Mouse (Mus musculus) liver, postnatal 0 days (tissue): ENCODE results near the gene Syt15.

Experiments used
- CTCF ChIP-seq: sonication (generic); IDR thresholded peaks from 2 replicates; pipeline ENCODE4 v1.5.1; 2016; ENCODE audit warnings: antibody characterized with exemption, low read depth
- EP300 ChIP-seq: IDR thresholded peaks from 2 replicates; pipeline ENCODE4 v1.6.1; 2016; ENCODE audit warnings: antibody characterized with exemption, low read depth, mild to moderate bottlenecking

- TF ChIP-seq CTCF (peak; percentile 89), EP300 (no peak)
Measured at GRCm38 (mm10) chr14:34234630-34235380, 15.4 kb downstream of the Syt15 start.
